Comparison of ENCODE assay signal across 8 mouse cellular contexts in genomic region chr11:105589231-105589876, GRCm38 (mm10). TPM values are rescaled to one million over a fixed set of nuclear protein-coding genes. Genes with fewer than 3 reads are reported as not detected.
A peak's percentile ranks its signal among the peaks of the same experiment; 100 is the strongest.
DNase-seq lines count a peak whose midpoint lies in the region; ATAC-seq lines count a peak whose summit lies in the region.

No protein-coding gene starts in this region.

- H3K9ac ChIP-seq in hindbrain, embryonic 14.5 days, result peak overlapping the region; percentile 99

- peak overlapping the region; percentile 97 for H3K4me3 ChIP-seq in hindbrain, embryonic 14.5 days (replicated peaks; ENCODE audit: low read length)

- no peaks in the 10 kb centered on the region for H3K36me3 ChIP-seq in hindbrain, embryonic 14.5 days (replicated peaks; ENCODE audit: control insufficient read depth, insufficient read depth)

- ATAC-seq in hindbrain, embryonic 14.5 days (ENCODE audit: low FRiP score), result peak; percentile 92

- peak overlapping the region; percentile 65 for H3K4me2 ChIP-seq in hindbrain, embryonic 14.5 days (replicated peaks)

- WGBS in hindbrain, embryonic 14.5 days, result under 1% methylated on average over 36 of the region's 70 CpGs

- H3K27me3 ChIP-seq in hindbrain, embryonic 14.5 days (ENCODE audit: control insufficient read depth, insufficient read depth, low read length), result no peaks in the 10 kb centered on the region

- peak; percentile 91 for DNase-seq in R1 (ENCODE audit: low read depth, low spot score)
- DNase-seq in cerebellum, postnatal 10 days, result peak; percentile 95
- peak; percentile 87 to 89 for DNase-seq in frontal cortex, postnatal 25 days (ENCODE audit: low spot score in 2 of 2)
- peak; percentile 90 for DNase-seq in hindbrain, embryonic 14.5 days (ENCODE audit: low spot score)
- DNase-seq in layer of hippocampus, postnatal 25 days (ENCODE audit: extremely low spot score in 1 of 2, low spot score in 1 of 2), result peak; percentile 79 to 88
- peak; percentile 89 for DNase-seq in lung, postnatal 14 days
- DNase-seq in ovary, postnatal 36 days (ENCODE audit: low spot score), result peak; percentile 88
- DNase-seq in thymus, postnatal 14 days, result peak; percentile 91

- peak overlapping the region; percentile 97 for H3K27ac ChIP-seq in hindbrain, embryonic 14.5 days

- no peaks in the 10 kb centered on the region for H3K4me1 ChIP-seq in hindbrain, embryonic 14.5 days (replicated peaks; ENCODE audit: control insufficient read depth, insufficient read depth, low read length)

- H3K9me3 ChIP-seq in hindbrain, embryonic 14.5 days (ENCODE audit: control insufficient read depth, low read length), result no peaks in the 10 kb centered on the region

RNA-seq across cellular contexts. Expression of gene Tanc2, which starts 0.4 kb away (rescaled TPM):
- 52.9 and 58.3 TPM in 2 replicates for polyA plus RNA-seq in hindbrain, embryonic 14.5 days (2014; fragmentation: Nextera tagmentation; extraction: Ambion mirVana)
- total RNA-seq in layer of hippocampus, postnatal 25 days (2021), result 100 to 1,000 TPM; 138 to 179 TPM

Comparison
In these comparisons a context has a peak if more than half of its experiments do, and no peak if none do; other contexts are left out.
1. Peak in every context shown above with its lines: DNase-seq, ATAC-seq, H3K4me3 ChIP-seq and H3K27ac ChIP-seq.